Mouse (Mus musculus) erythroblast, embryonic 14.5 days (primary cell): ENCODE results near the gene Eif2d. TPM values are rescaled to one million over a fixed set of nuclear protein-coding genes. Genes with fewer than 3 reads are reported as not detected.

Experiments
- H3K27me3 ChIP-seq: 2 replicates; pipeline ENCODE4 v1.6.1; 2012; ENCODE audit warnings: inconsistent platforms; ENCODE audit not compliant: control insufficient read depth
- H3K36me3 ChIP-seq: 2 replicates; pipeline ENCODE4 v1.6.1; 2012; ENCODE audit warnings: mild to moderate bottlenecking, inconsistent platforms; ENCODE audit not compliant: control insufficient read depth
- H3K4me1 ChIP-seq: 2 replicates; pipeline ENCODE4 v1.6.1; 2012; ENCODE audit warnings: inconsistent platforms; ENCODE audit not compliant: control insufficient read depth
- H3K4me3 ChIP-seq: replicated peaks from 2 replicates; pipeline ENCODE3; 2012; ENCODE audit warnings: moderate library complexity, mild to moderate bottlenecking, inconsistent platforms
- H3K9me3 ChIP-seq: 2 replicates; pipeline ENCODE4 v1.6.1; 2012; ENCODE audit warnings: low read length, inconsistent platforms, mixed read lengths; ENCODE audit not compliant: control insufficient read depth
- GATA1 ChIP-seq: IDR thresholded peaks from 2 replicates; pipeline ENCODE4 v1.6.1; 2012; ENCODE audit warnings: low read length, inconsistent platforms, mixed read lengths
- TAL1 ChIP-seq: IDR thresholded peaks from 3 replicates; pipeline ENCODE4 v1.6.1; 2012; ENCODE audit warnings: low read length, inconsistent platforms, mixed read lengths
- polyA plus RNA-seq: library from polyadenylated mRNA; stranded (reverse); fragments of >175 nt; gene quantifications from 2 replicates; pipeline ENCODE4 v1.2.3, GENCODE M21; 2012

Gene Eif2d
- polyA plus RNA-seq = 2.4 and 2.8 TPM in 2 replicates

- H3K4me1 ChIP-seq = peaks cover 32% of the 10 kb centered on the region
- peaks cover 12% of the 10 kb centered on the region for H3K36me3 ChIP-seq
- H3K9me3 ChIP-seq = no peaks in the 10 kb centered on the region
- H3K27me3 ChIP-seq = no peaks in the 10 kb centered on the region; the same call in none of the 2 replicates
- peak within 1 kb of the TSS; percentile 87 for H3K4me3 ChIP-seq
- TF ChIP-seq GATA1 = no peak
- no peak for TF ChIP-seq TAL1
These were observed at the start of gene Eif2d for GRCm38 (mm10) chr1:131153018-131153629. Gene Eif2d (plus strand): TSS chr1:131153181.

DNA sequence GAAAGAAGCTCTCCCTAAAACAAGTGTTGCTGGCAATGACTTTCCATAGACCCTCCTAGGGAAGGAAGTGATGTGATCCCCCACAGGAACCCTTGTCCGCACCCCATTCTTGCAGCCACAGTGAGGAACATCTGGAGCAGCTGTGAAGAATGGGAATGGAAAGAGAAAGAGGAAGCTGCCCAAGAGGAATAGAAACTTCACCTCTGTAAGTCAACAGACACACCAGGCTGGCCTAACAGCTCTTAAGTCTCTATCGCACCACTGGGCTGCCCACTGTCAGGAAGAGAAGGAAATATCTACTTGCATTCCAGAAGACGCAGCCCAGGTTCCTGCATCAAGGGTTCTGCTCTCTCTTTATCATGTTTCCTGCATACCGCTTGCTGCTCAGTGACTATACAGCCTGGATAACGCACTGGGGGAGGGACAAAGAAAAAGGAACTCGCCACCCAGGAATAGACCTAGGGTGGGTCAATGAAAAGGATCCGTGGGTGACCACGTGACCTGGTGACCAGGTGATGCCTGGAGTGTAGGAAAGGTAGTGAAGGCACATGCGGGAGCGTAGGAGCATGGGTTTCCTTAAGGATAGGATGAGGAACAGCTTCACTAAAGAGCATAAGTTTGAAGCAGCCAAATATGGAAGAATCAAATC lies 49.1 kb upstream of the Eif2d start:
- H3K27me3 ChIP-seq = peaks cover 14% of the 10 kb centered on the region
- no peaks in the 10 kb centered on the region for H3K36me3 ChIP-seq
- H3K4me3 ChIP-seq = no peak overlapping the region
- H3K4me1 ChIP-seq = peaks cover 2% of the 10 kb centered on the region; the same call in 1 of the 2 replicates
- H3K9me3 ChIP-seq = no peaks in the 10 kb centered on the region
- TF ChIP-seq GATA1 = no peak
- no peak for TF ChIP-seq TAL1

DNA sequence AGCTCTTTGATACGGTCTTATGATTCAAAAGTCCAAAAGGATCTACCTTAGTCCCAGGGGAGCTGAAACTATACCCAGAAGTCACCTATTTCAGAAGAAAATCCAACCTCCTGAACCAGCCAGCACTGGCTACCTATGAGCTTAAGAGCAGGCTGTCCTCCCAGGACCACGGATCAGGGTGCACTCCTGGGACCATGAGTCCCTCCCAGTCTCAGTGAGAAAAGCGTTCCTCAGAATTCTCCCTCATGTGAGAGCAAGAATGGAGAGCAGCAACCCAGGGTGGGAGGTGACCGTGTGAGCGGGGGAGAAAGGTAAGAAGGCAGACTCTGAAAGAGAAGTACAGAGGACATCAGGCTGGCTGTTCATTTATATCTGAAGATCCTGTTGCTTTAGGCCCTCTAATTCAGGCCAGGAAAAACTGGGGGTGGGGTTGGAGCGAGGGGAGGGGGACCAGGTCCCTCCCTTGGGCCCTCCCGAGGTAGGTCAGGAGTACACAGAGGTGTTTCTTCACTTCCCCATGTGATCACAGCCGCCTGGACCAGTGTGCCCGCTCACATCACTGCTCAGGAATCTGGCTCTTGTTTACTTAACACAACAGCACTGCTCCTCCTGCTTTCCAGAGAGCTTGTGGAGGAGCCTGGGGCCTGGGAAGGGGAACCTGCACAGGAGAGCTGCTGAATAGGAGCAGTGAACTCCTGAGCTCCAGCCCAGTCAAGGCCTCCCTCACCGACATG lies 45.2 kb upstream of the Eif2d start:
- Histone ChIP-seq H3K4me3 (no peak overlapping the region), H3K36me3 (no peaks in the 10 kb centered on the region), H3K9me3 (no peaks in the 10 kb centered on the region), H3K27me3 (peaks cover 5% of the 10 kb centered on the region), H3K4me1 (no peaks in the 10 kb centered on the region)
- TF ChIP-seq TAL1 (no peak), GATA1 (no peak)

- H3K4me1 ChIP-seq = no peaks in the 10 kb centered on the region
- H3K36me3 ChIP-seq = no peaks in the 10 kb centered on the region
- no peaks in the 10 kb centered on the region for H3K9me3 ChIP-seq
- no peak for TF ChIP-seq GATA1
- no peak overlapping the region for H3K4me3 ChIP-seq
- H3K27me3 ChIP-seq = peaks cover 6% of the 10 kb centered on the region
These were observed 42.4 kb upstream of the Eif2d start for GRCm38 (mm10) chr1:131110525-131111106.

- Histone ChIP-seq H3K4me3 (no peak overlapping the region), H3K36me3 (no peaks in the 10 kb centered on the region), H3K27me3 (peaks cover 16% of the 10 kb centered on the region), H3K9me3 (no peaks in the 10 kb centered on the region), H3K4me1 (peaks cover 5% of the 10 kb centered on the region)
- no peak for TF ChIP-seq TAL1
These were observed 40.4 kb upstream of the Eif2d start for GRCm38 (mm10) chr1:131112576-131112975.

DNA sequence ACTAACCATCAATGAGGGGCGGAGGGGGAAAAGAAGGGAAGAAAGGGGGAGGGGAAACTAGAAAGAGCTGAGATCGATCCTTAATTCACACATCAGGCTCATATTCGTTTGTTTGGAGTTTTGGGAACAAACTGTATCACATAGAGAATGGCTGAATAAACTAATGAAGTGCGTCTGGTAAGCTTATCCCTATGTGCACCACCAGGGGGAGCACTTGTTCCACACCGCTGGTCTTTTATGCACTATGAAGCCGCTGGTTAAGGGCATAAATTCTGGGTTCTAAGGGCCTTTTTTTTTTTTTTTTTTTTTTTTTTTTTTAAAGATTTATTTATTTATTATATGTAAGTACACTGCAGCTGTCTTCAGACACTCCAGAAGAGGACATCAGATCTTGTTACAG lies 37.0 kb upstream of the Eif2d start:
- peaks cover 26% of the 10 kb centered on the region for H3K4me1 ChIP-seq
- H3K36me3 ChIP-seq = no peaks in the 10 kb centered on the region
- no peak overlapping the region for H3K4me3 ChIP-seq
- TF ChIP-seq TAL1 (no peak), GATA1 (no peak)
- H3K9me3 ChIP-seq = no peaks in the 10 kb centered on the region
- H3K27me3 ChIP-seq = peaks cover 19% of the 10 kb centered on the region

DNA sequence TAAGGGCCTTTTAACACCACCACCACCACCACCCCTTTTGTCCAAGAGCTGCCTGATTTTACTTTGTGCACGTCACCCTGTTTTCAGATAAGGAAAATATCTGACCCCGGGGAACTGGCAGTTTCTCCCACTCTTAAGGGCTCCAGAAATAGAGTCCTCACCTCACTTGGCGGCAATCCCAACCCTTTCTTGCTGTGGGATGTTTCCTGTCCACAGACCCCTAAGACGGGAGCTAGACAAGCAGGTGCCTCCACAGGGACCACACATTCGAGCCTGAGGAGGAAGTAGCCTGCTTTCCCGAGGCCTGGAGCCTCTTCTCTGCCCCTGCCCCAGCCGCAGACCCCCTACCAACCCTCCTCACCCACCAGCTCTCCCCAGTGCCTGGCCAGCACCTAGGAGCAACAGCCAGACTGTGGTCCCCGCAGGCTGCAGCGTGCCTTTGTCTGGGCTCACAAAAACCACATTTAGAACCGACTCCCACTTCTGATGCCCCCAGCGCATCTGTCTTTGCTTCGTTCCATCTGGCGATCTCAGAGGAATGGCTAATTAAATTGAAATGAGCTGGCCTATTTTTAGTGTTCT lies 36.5 kb upstream of the Eif2d start:
- TF ChIP-seq GATA1 = no peak
- TF ChIP-seq TAL1 = no peak
- H3K27me3 ChIP-seq = peaks cover 19% of the 10 kb centered on the region
- no peaks in the 10 kb centered on the region for H3K36me3 ChIP-seq
- H3K9me3 ChIP-seq = no peaks in the 10 kb centered on the region
- no peak overlapping the region for H3K4me3 ChIP-seq
- peaks cover 26% of the 10 kb centered on the region for H3K4me1 ChIP-seq

DNA sequence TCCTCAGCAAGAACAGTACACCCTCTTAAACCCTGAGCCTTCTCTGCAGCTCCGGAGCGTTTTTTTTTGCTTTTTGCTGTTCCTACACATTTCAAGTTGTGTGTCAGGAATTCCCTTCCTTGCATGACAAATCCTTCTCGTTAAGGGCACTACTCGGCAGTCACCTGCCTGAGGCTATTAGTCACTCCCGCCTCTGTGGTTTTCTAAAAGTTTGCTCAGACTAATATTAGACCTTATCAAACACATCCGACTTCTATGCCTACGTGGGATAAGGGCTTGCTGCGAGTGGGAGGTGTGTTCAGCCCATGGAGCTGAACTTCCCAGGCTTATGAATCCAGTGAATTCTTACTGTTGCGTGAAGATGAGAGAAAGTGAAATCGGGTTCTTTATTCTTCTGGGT lies 34.5 kb upstream of the Eif2d start:
- TF ChIP-seq GATA1 = no peak
- no peak for TF ChIP-seq TAL1
- H3K4me1 ChIP-seq = peaks cover 40% of the 10 kb centered on the region
- H3K36me3 ChIP-seq = peaks cover 2% of the 10 kb centered on the region; the same call in 1 of the 2 replicates
- H3K4me3 ChIP-seq = no peak overlapping the region
- H3K27me3 ChIP-seq = peaks cover 19% of the 10 kb centered on the region
- no peaks in the 10 kb centered on the region for H3K9me3 ChIP-seq

DNA sequence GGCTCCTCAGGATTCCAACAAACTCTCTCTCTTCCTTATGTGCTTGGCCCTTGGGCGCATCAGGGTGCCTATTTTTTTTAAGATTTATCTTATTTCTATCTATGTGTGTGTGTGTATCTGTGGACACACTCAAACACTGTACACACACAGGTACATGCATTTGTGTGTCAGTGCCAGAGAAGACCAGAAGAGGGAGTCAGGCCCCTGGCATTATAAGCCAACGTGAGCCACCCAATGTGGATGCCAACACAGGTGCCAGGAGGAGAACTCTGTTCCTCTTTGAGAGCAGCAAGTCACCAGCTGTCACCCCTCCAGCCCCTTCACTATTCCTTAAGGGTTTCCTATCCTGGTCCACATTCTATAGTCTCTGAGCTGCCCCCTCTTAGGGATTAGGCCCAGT lies 34.0 kb upstream of the Eif2d start:
- Histone ChIP-seq H3K36me3 (peaks cover 4% of the 10 kb centered on the region), H3K4me3 (no peak overlapping the region), H3K9me3 (no peaks in the 10 kb centered on the region), H3K4me1 (peaks cover 45% of the 10 kb centered on the region), H3K27me3 (peaks cover 19% of the 10 kb centered on the region)
- TF ChIP-seq GATA1 (no peak), TAL1 (no peak)
